Mouse (Mus musculus) G1E (cell line): ENCODE results near the gene Nek7.

Experiments used
- CTCF ChIP-seq: IDR thresholded peaks from 2 replicates; pipeline ENCODE4 v1.5.1; 2012; ENCODE audit warnings: low read depth, low read length, inconsistent platforms, mixed read lengths
- GATA1 ChIP-seq: IDR thresholded peaks from 2 replicates; pipeline ENCODE4 v1.6.1; 2012; ENCODE audit warnings: borderline replicate concordance, low read length, inconsistent platforms, mixed read lengths
- GATA2 ChIP-seq: IDR thresholded peaks from 2 replicates; pipeline ENCODE4 v1.6.1; 2012; ENCODE audit warnings: low read depth, low read length, inconsistent platforms, borderline replicate concordance
- POLR2AphosphoS5 ChIP-seq: IDR thresholded peaks from 2 replicates; pipeline ENCODE4 v1.6.1; 2012; ENCODE audit warnings: low read depth, low read length, inconsistent platforms; ENCODE audit not compliant: insufficient replicate concordance
- TAL1 ChIP-seq: conservative IDR thresholded peaks from 2 replicates; pipeline ENCODE4 v1.6.1; 2012; ENCODE audit warnings: low read depth, low read length, inconsistent platforms, mixed read lengths

DNA sequence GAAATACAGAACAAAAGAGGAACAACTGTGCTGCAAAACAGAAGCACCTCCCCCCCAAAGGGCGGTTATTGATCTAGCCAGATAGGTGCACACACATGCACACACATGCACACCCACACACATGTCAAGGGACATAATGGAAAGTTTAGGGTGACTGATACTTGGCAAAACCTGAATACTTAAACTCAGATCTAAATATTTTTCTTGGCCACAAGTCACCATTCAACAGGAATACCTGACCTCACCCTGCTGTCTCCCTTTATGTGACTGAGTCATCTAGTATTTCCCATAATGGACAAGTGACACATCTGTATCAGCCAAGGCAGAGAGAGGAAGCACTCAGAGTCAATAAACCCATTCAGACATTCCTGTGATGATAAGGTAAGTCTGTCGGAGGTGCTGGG lies 48.9 kb downstream of the Nek7 start:
- TF ChIP-seq CTCF (no peak), TAL1 (no peak), GATA1 (no peak), POLR2AphosphoS5 (no peak), GATA2 (no peak)
